Mouse (Mus musculus) yolk sac, embryonic 10.5 days (tissue): ENCODE measurements at regions not wholly inside any gene's neighbourhood (a gene's known extent, or its start where the extent isn't known, plus 50 kb on each side); places are given as distances from the start of the nearest gene placed in this dataset.
A peak's percentile ranks its signal among the peaks of the same experiment; 100 is the strongest.
"Not testable (repeated sequence)": the region's sequence is repeated elsewhere in the genome, so short reads cannot be mapped to it uniquely, and the experiment has no call there.

ENCODE experiments used
- DNase-seq: peaks from one replicate; pipeline ENCODE4 v3.0.0-alpha.2; 2017; ENCODE audit warnings: low spot score

- no peak for DNase-seq
Measured at GRCm38 (mm10) chr7:137522450-137522849, 85.0 kb downstream of the Glrx3 start.

DNA sequence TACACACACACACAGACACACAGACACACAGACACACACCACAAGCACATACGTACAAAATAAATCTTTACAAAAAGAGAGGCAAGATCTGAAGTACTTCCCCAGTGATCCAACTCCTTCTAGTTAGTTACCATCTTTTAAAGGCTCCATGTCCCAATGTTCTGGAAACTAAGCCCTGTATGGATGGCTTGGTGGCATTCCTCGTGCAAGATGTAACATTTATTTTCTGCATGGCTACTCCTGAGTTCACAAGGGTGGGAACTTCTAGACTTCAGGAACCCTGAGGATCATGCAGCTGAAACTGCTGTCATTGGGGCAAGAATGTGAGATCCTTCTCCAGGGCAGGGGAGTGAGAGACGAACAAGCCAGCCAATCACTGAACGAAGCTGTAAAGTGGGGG, 96.1 kb downstream of the Glrx3 start:
- no peak for DNase-seq

DNA sequence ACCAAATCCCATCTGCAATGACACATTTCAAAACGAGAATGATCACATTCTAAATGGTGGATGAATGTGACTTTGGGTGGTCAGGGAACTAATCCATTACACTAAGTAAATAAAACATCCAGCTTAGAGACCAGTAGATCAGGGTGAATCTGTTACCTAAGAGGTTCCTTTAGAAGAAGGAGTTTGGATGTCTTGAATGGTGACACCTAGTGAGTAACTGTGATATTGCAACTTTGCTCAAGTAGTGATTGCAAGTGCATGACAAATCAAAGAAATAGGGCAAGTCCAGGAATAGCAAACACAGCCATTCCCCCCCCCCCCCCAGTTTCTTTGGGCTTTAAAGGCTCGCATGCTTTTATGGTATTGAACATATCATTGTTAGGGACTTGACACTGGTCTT, 112.6 kb downstream of the Glrx3 start:
- peak; percentile 22 for DNase-seq

- no peak for DNase-seq
Measured at GRCm38 (mm10) chr7:137552551-137553198, 115.3 kb downstream of the Glrx3 start.

DNA sequence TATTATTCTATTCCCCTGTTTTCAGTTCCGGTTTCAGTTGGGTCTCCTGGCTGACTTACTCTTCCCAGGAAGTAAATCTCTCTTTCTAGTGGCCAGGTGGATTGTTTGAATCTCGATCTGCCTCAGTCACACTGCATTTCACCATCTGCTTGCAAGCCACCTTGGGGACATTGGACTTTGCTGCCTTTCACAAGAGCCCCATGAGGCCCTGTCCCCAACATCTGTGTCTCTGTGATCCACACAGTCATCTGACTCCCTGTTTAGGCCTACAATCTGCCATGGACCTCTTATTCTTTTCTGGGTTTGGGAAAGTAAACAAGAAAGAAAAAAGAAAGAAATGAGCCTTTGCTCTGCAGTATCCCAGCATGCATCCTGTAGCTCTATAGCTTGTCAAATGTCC, 118.1 kb downstream of the Glrx3 start:
- DNase-seq: no peak

DNA sequence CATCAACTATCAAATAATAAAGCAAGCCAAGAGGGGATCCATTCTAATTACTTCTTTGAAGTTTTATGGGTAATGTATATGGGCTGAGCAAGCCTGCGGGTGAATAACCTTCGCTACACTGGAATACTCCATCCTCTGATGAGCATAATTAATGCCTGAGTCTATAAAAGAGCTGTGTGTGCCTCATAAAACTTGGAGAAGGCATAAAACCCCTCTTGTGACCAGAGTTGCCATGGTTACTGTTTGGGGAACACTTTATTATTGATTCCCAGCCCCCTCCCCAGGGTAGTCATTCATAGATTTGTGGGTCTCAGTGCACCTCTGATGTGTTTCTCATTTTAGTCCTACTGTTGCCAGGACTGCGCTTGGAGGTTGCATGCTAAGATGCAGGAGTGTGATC, 120.0 kb downstream of the Glrx3 start:
- DNase-seq: no peak

DNA sequence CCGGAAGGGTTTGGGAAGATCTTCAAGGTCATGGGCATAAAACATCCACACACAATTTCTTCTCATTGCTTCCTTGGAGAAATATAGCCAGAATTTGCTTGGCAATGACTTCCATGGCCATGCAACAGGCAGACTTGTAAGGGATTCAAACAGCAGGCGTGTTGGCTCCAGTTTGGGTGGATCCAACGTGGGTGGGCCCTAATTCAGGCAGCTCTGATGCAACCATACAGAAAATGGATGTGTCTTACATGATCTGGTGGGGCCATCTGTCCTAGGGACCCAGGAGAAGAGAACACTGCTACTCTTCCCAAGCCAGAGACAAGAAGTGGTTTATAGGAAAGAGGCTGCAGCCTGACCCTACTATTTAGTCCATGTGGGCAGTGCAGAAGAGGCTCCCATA, 121.5 kb downstream of the Glrx3 start:
- DNase-seq: no peak

DNA sequence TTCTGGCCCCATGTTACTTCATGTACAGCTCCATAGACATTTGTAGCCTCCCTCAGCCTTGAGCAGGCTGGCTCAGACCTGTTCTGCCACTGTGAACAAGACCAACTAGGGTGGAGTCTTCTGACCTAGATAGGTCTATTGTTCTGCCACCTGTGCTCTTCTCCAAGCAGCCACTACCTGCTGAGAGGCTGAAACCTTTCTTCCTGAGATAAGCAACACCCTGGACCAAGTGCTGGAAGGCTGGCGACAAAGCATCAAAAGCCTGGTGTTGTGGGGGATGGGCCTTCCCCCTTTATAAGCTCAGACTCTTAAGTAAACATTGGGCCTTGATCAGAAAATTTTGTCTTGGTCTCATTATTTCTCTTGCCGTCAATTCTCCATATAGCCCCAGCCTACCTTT, 132.8 kb downstream of the Glrx3 start:
- no peak for DNase-seq

DNA sequence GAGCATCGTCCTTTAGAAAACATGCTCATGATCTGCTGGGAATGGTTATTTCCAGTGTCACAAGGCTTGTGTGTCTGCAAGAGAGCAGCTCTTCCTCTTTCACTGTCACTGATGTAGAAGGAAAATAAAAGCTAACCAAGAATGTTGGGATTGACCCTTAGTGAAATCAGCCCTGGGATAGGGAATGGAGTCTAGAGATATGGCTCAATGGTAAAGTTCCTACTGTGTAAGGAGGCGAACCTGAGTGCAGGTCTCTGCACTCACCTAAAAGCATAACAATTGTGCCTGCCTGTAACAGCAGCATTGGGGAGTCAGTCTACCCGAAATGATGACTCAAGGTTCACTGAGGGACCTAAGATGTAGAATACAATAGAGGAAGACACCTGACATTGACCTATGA, 138.1 kb downstream of the Glrx3 start:
- DNase-seq: no peak

DNA sequence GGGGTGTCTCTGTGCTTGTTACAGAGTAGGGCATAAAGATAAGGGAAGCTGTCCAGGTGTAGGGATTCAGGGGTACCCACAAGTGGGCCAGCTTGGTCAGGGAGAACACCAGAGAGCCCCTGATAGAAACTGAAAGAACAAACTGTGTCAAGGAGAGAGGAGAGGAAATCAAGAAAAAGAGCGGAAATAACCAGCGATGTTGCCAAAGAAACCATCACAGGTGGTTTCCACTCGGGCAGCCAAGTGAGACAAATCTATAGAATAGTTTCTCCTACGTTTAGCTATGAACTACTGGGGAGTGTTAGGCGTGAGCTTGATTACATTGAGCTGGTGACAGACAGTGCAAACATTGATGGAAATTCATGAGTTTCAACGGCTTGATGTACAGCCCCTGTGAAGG, 138.8 kb downstream of the Glrx3 start:
- DNase-seq: no peak

- no peak for DNase-seq
Measured at GRCm38 (mm10) chr7:137583556-137583955, 146.1 kb downstream of the Glrx3 start.

DNA sequence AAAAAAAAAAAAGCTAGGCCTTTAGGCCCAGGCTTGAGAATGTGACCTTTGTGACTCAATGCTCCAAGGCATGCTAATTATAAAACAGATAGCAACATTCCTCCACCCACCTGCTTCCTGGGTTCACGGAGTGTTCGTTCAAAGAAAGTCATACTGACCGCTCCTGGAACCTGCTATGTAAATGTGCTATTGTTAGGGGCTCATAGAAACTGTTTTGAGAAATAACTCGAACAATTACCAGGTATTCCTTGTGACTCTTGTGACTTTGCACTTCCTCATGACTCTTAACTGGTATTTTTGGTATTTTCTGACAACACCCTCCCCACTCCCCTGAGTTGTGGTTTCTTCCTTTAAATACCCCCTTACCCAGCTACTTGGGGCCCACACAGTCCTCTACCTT, 147.5 kb downstream of the Glrx3 start:
- DNase-seq: not testable (repeated sequence)

- no peak for DNase-seq
Measured at GRCm38 (mm10) chr7:137593570-137593969, 156.2 kb downstream of the Glrx3 start.

GRCm38 (mm10) chr7:137595567-137595966, 158.2 kb downstream of the Glrx3 start:
- no peak for DNase-seq

GRCm38 (mm10) chr7:137596161-137596560, 158.7 kb downstream of the Glrx3 start:
- no peak for DNase-seq

DNA sequence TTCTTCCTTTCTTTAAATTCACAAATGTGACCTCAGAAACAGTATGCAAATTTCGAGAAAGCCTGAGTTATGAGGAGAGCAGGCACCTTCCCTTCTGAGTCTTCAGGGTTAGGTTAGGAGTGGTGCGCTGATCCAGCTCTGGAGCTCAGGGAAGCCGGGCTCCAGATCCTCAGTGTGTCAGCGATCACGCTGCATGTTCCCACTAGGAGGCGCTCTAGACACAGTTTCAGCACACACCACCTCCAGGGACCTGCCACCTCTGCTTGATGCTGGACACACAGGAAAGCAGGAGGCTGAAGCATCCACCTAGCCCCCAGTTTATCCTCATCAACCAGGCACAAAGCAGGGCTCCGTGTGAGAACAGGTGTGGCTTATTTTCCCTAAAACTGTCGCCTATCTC, 165.6 kb downstream of the Glrx3 start:
- peak; percentile 48 for DNase-seq

DNA sequence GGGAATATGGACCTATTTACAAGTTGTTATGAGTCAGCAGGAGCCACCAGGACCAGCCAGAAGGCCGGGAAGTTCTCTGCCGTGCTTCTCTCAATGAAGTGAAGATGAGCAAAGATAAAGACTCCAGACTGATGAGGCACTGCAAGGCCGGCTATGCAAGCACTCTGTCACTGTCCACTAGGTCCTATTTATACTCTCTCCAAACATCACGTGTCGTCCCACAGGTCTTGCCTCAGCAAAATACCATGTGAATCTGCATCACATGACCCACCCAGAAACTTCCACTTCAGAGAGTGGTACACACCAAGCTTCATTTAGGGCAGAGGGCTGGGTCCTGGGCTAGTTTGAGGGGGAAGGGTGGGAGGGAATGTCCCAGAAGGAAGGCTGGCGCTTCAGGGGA, 172.3 kb downstream of the Glrx3 start:
- peak; percentile 19 for DNase-seq

DNA sequence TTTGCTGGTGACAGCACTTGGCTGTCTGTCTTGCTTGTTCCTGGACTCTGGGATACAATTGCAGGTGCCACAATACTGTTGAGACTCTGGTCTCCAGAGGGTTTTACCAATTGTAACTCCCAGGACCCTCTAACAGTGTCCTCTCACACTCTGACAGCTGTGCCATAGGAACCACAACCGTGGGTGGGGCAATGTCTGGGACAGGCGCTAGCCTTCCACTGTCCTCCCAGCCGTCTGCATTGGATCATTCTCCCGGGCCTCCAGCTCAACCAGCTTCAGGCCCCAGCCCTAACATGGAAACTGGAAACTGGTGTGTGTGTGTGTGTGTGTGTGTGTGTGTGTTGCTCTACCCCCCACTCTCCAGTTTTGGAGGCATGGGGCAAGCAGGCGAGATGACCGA, 173.9 kb downstream of the Glrx3 start:
- no peak for DNase-seq

GRCm38 (mm10) chr7:137611891-137612522, 174.6 kb downstream of the Glrx3 start:
- DNase-seq: no peak

DNA sequence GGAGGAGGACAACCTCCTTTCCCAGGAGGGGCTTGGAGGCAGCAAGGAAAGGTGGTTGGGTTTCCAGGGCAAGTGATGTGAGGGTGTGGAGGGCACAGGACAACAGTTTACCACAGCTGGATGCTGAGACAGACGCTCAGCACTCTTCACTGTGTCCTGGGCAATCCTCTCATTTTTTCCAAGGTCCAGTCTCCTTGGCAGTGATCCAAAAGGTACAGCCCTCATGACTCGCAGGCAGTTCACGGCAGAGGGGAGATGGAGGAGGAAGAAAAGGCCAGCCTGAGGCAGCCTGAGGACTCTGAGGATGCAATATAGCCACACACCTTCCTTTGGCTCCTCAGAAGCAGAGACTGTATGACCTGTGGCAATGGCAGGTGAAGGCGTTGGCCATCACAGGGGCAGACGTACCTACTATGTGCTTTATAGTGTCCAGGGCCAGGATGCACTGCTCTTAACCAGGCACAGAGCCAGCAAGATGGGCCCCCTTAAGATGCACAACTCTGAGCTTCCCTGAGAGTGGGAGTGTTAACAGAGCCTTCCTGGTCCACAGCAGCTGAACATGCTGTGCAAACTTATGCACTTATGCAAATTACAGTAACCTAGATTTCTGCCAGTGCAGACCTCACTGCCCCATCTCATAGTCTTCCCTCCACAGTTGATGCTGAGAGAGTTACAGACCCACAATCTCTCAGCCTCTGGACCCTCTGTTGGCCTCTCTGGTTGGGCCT, 181.2 kb downstream of the Glrx3 start:
- DNase-seq: no peak

DNA sequence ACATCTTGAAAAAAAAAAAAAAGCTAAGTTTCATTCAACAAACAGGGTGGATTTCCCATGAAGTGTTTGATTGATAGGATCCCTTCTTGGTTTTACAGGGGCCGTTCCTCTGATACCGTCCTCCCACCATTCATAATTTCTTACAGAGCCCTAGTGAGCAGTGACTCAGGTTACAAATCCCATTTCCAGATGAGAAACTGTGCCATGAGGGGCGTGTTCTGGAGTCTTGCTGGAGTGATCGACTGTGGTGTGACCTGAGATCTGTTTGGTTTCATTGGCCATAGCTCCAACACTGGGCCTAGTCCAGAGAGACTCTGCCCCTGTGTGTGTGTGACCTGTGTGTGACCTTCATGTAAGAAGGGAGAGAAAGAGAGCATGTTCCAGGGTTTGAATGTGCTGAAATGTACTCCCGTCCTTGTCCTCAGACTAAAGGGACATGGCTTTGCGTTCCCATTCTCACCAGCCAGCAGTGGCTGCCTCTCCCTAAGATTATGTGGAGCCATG, 181.9 kb downstream of the Glrx3 start:
- DNase-seq: no peak

DNA sequence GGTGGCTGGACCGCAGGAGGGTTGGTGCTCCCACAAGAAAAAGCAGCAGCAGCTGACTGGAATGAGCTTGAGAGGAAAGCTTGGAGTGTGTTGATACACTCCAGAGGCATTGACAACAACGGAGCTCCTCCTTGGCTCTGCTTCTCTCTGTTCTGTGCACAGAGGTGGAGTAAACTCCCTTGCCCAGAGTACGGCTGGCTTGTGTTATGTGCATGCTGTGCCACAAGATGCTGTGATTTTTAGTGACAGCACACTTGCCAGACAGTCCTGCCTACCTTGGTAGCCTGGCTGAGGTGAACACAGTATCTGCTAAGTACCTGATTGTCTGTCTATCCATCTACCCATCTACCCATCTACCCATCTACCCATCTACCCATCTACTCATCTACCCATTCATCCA, 190.9 kb downstream of the Glrx3 start:
- DNase-seq: no peak

DNA sequence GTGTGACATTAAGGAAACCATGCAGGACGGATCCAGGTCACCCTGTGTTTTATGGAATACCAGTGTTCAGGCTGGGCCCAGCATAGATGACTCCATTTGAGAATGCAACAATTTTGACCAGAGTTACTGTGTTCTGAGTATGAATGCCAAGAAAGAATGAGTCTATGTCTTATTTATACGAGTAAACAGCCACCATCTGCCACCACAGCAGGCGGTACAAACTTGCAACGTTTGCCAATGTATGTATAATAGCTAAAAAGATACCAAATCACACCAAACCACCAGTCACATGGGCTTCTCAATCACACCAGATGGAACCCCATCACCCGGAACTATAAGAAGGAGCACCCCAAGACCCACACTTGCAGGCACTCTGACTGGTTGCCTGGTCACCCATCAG, 192.1 kb downstream of the Glrx3 start:
- no peak for DNase-seq
